14 mouse cellular contexts compared by ENCODE assay signal in genomic region chr3:147445884-147446283, GRCm38 (mm10).
DNase-seq lines count a peak whose midpoint lies in the region; ATAC-seq lines count a peak whose summit lies in the region.
"Had no signal": no experiment of that assay in that cellular context is flagged by ENCODE, and none has a peak within 500 bp of the region (broad histone marks: within the 10 kb centered on the region; RNA-seq: fewer than 3 reads in every experiment).

No protein-coding gene starts in this region.

- H3K4me2 ChIP-seq in embryonic facial prominence, embryonic 14.5 days (ENCODE audit: low read depth, low read length): peak overlapping the region; percentile 12; the same call in 1 of the 2 replicates
- no peak overlapping the region for H3K4me2 ChIP-seq in midbrain, embryonic 14.5 days (ENCODE audit: low read length)
- H3K4me2 ChIP-seq: forebrain, embryonic 15.5 days; liver, embryonic 13.5 days had no signal

- ATAC-seq in embryonic facial prominence, embryonic 14.5 days (ENCODE audit: low read depth): peak; percentile 76
- ATAC-seq in midbrain, embryonic 14.5 days (ENCODE audit: low FRiP score, low TSS enrichment): no peak
- ATAC-seq in cerebellum, adult (ENCODE audit: insufficient number of reproducible peaks, low FRiP score, low TSS enrichment): no peak
- ATAC-seq: forebrain, embryonic 15.5 days; hindbrain, embryonic 16.5 days had no signal

- WGBS in embryonic facial prominence, embryonic 14.5 days: 34% methylated on average over 8 of the region's 8 CpGs
- 92% methylated on average over 8 of the region's 8 CpGs for WGBS in midbrain, embryonic 14.5 days

- 0 out of 2 replicates have a peak overlapping the region, but pooled peaks have one; percentile 63 for H3K27ac ChIP-seq in embryonic facial prominence, embryonic 14.5 days (replicated peaks; ENCODE audit: low read depth, low read length)
- no peak overlapping the region for H3K27ac ChIP-seq in midbrain, embryonic 14.5 days (replicated peaks; ENCODE audit: low read depth, low read length)
- H3K27ac ChIP-seq: forebrain, embryonic 15.5 days; liver, embryonic 13.5 days; macrophage; stomach, postnatal 0 days had no signal

- H3K36me3 ChIP-seq in embryonic facial prominence, embryonic 14.5 days (ENCODE audit: control insufficient read depth, insufficient read depth, low read length): no peaks in the 10 kb centered on the region
- H3K36me3 ChIP-seq in midbrain, embryonic 14.5 days (ENCODE audit: control insufficient read depth, insufficient read depth, low read length): no peaks in the 10 kb centered on the region
- H3K36me3 ChIP-seq: forebrain, embryonic 15.5 days; G1E; liver, embryonic 13.5 days had no signal

- H3K9ac ChIP-seq in embryonic facial prominence, embryonic 14.5 days (ENCODE audit: low read depth, low read length): no peak overlapping the region
- no peak overlapping the region for H3K9ac ChIP-seq in midbrain, embryonic 14.5 days (replicated peaks; ENCODE audit: low read length)
- H3K9ac ChIP-seq: forebrain, embryonic 15.5 days; liver, embryonic 13.5 days had no signal

- intact Hi-C loops in heart, postnatal 25 days (cut with DNase I): no loop called here

- peaks cover 14% of the 10 kb centered on the region; the same call in 1 of the 2 replicates for H3K4me1 ChIP-seq in embryonic facial prominence, embryonic 14.5 days (ENCODE audit: control insufficient read depth, insufficient read depth, low read length)
- H3K4me1 ChIP-seq in midbrain, embryonic 14.5 days (ENCODE audit: control insufficient read depth, insufficient read depth, low read length): 0 out of 2 replicates have a peak, but pooled peaks cover 4% of the 10 kb centered on the region
- H3K4me1 ChIP-seq: liver, embryonic 13.5 days had no signal

- no peaks in the 10 kb centered on the region for H3K27me3 ChIP-seq in embryonic facial prominence, embryonic 14.5 days (replicated peaks; ENCODE audit: control insufficient read depth, insufficient read depth, low read length)
- H3K27me3 ChIP-seq in midbrain, embryonic 14.5 days (ENCODE audit: control insufficient read depth, insufficient read depth, low read length): no peaks in the 10 kb centered on the region
- H3K27me3 ChIP-seq: forebrain, embryonic 15.5 days; liver, embryonic 13.5 days had no signal

- no peak overlapping the region for H3K4me3 ChIP-seq in embryonic facial prominence, embryonic 14.5 days (ENCODE audit: low read depth, low read length)
- no peak overlapping the region for H3K4me3 ChIP-seq in midbrain, embryonic 14.5 days (replicated peaks; ENCODE audit: low read depth, low read length)
- H3K4me3 ChIP-seq: forebrain, embryonic 15.5 days; liver, embryonic 13.5 days had no signal

- H3K9me3 ChIP-seq in embryonic facial prominence, embryonic 14.5 days (ENCODE audit: control insufficient read depth, low read length): no peaks in the 10 kb centered on the region
- no peaks in the 10 kb centered on the region for H3K9me3 ChIP-seq in midbrain, embryonic 14.5 days (ENCODE audit: control insufficient read depth, low read length)
- H3K9me3 ChIP-seq: forebrain, embryonic 15.5 days; liver, embryonic 13.5 days had no signal

- DNase-seq in 3134 (ENCODE audit: extremely low read depth, insufficient read length, low spot score) (peak; percentile 84), 3T3-L1 (ENCODE audit: low read depth, low spot score) (peak; percentile 99)
- DNase-seq in embryonic facial prominence, embryonic 14.5 days (ENCODE audit: low spot score): peak; percentile 92
- peak; percentile 1 for DNase-seq in heart, postnatal 25 days (ENCODE audit: low spot score)
- DNase-seq in midbrain, embryonic 14.5 days: no peak
- no peak for DNase-seq in layer of hippocampus, postnatal 14 days (ENCODE audit: low spot score in 2 of 2)
- DNase-seq: liver, embryonic 13.5 days; right cerebral cortex, postnatal 25 days had no signal

Comparison
In these comparisons a context has a peak if more than half of its experiments do, and no peak if none do; other contexts are left out.
1. DNase-seq: peak in 3134 (single experiment), 3T3-L1 (single experiment), embryonic facial prominence, embryonic 14.5 days (single experiment) and heart, postnatal 25 days (single experiment); none in midbrain, embryonic 14.5 days (single experiment) and layer of hippocampus, postnatal 14 days (0 of 2).